Comparison of ENCODE assay signal across 7 mouse cellular contexts in genomic region chr11:69934169-69934568, GRCm38 (mm10). TPM values are rescaled to one million over a fixed set of nuclear protein-coding genes. Genes with fewer than 3 reads are reported as not detected.
DNase-seq lines count a peak whose midpoint lies in the region; ATAC-seq lines count a peak whose summit lies in the region.

No protein-coding gene starts in this region.

- H3K4me2 ChIP-seq in midbrain, embryonic 12.5 days (replicated peaks) = peak overlapping the region; percentile 37

- H3K9ac ChIP-seq in midbrain, embryonic 12.5 days (replicated peaks) = no peak overlapping the region

- H3K4me3 ChIP-seq in midbrain, embryonic 12.5 days = peak overlapping the region; percentile 17; the same call in 1 of the 2 replicates

- H3K27ac ChIP-seq in midbrain, embryonic 12.5 days (replicated peaks) = no peak overlapping the region

- 2% methylated on average over 18 of the region's 18 CpGs for WGBS in midbrain, embryonic 12.5 days

- no peaks in the 10 kb centered on the region for H3K9me3 ChIP-seq in midbrain, embryonic 12.5 days

- H3K4me1 ChIP-seq in midbrain, embryonic 12.5 days = peaks cover 21% of the 10 kb centered on the region

- peak; percentile 86 for DNase-seq in adipocyte (ENCODE audit: low spot score)
- DNase-seq in embryo, embryonic 10 days (ENCODE audit: low spot score) = peak; percentile 95
- DNase-seq in gastrocnemius, postnatal 14 days = peak; percentile 96
- peak; percentile 97 for DNase-seq in left cerebral cortex, postnatal 4 days
- DNase-seq in skeletal muscle tissue, adult 2 months (ENCODE audit: low read depth, low spot score) = peak; percentile 85

- peaks cover 56% of the 10 kb centered on the region for H3K27me3 ChIP-seq in midbrain, embryonic 12.5 days

- intact Hi-C loops in gastrocnemius, postnatal 14 days (cut with DNase I; ENCODE audit: low total_unique reads) = loop anchor here (10.0 kb wide), 1 partner anchor 71 kb away; the partner anchor contains the start of gene Dvl2
- intact Hi-C loops in left cerebral cortex, postnatal 4 days (cut with DNase I) = loop anchor here (5.0 to 10.0 kb wide), 2 partner anchors 51 to 278 kb away; partner anchors contain the start of genes Ctdnep1, Elp5 and Slc16a11

- ATAC-seq in inflammation-experienced regulatory T-cells, adult 6 months = peak; percentile 71
- peak; percentile 38; the same call in 1 of the 2 replicates for ATAC-seq in midbrain, embryonic 12.5 days (ENCODE audit: low FRiP score, low read depth)

- H3K36me3 ChIP-seq in midbrain, embryonic 12.5 days = no peaks in the 10 kb centered on the region

RNA-seq across cellular contexts. Expression of gene Ybx2, which starts 1.4 kb away (rescaled TPM):
- total RNA-seq in gastrocnemius, postnatal 14 days (2021) = 1 to 10 TPM; 2.1 to 4.3 TPM
- polyA plus RNA-seq in inflammation-experienced regulatory T-cells, adult 6 months (2017; shearing (Covaris generic)) = not detected
- total RNA-seq in left cerebral cortex, postnatal 4 days (2021) = 10 to 100 TPM; 16.1 to 23.5 TPM
- 5.0 and 5.6 TPM in 2 replicates for polyA plus RNA-seq in midbrain, embryonic 12.5 days (2016; fragmentation: Nextera tagmentation; extraction: Ambion mirVana)

RNA-seq across cellular contexts. Expression of gene Eif5a, which starts 12.4 kb away (rescaled TPM):
- total RNA-seq in gastrocnemius, postnatal 14 days (2021) = 100 to 1,000 TPM; 567 to 637 TPM
- polyA plus RNA-seq in inflammation-experienced regulatory T-cells, adult 6 months (2017; shearing (Covaris generic)) = 1,000 to 10,000 TPM; 1,103 to 1,192 (median 1,160) TPM
- 100 to 1,000 TPM; 539 to 555 TPM for total RNA-seq in left cerebral cortex, postnatal 4 days (2021)
- polyA plus RNA-seq in midbrain, embryonic 12.5 days (2016; fragmentation: Nextera tagmentation; extraction: Ambion mirVana) = 1,395 and 1,465 TPM in 2 replicates

RNA-seq across cellular contexts. Expression of gene Slc2a4, which starts 13.8 kb away (rescaled TPM):
- total RNA-seq in gastrocnemius, postnatal 14 days (2021) = 100 to 1,000 TPM; 158 to 236 TPM
- polyA plus RNA-seq in inflammation-experienced regulatory T-cells, adult 6 months (2017; shearing (Covaris generic)) = not detected
- 1 to 10 TPM; 1.7 to 3.2 TPM for total RNA-seq in left cerebral cortex, postnatal 4 days (2021)
- polyA plus RNA-seq in midbrain, embryonic 12.5 days (2016; fragmentation: Nextera tagmentation; extraction: Ambion mirVana) = 8.9 and 9.9 TPM in 2 replicates

RNA-seq across cellular contexts. Expression of gene Gps2, which starts 20.5 kb away (rescaled TPM):
- 10 to 100 TPM; 21.8 to 24.2 TPM for total RNA-seq in gastrocnemius, postnatal 14 days (2021)
- 100 to 1,000 TPM in 2 of 3 experiments, 10 to 100 TPM in 1; 91.9 to 128 (median 122) TPM for polyA plus RNA-seq in inflammation-experienced regulatory T-cells, adult 6 months (2017; shearing (Covaris generic))
- 10 to 100 TPM; 37.8 to 38.3 TPM for total RNA-seq in left cerebral cortex, postnatal 4 days (2021)
- 93.1 and 97.6 TPM in 2 replicates for polyA plus RNA-seq in midbrain, embryonic 12.5 days (2016; fragmentation: Nextera tagmentation; extraction: Ambion mirVana)

RNA-seq across cellular contexts. Expression of gene Cldn7, which starts 30.4 kb away (rescaled TPM):
- total RNA-seq in gastrocnemius, postnatal 14 days (2021) = under 1 TPM in 1 of 2 experiments, not detected in 1; 0.72 TPM
- 1 to 10 TPM in 1 of 3 experiments, not detected in 2; 1.1 TPM for polyA plus RNA-seq in inflammation-experienced regulatory T-cells, adult 6 months (2017; shearing (Covaris generic))
- not detected for total RNA-seq in left cerebral cortex, postnatal 4 days (2021)
- 2.9 and 3.7 TPM in 2 replicates for polyA plus RNA-seq in midbrain, embryonic 12.5 days (2016; fragmentation: Nextera tagmentation; extraction: Ambion mirVana)

Comparison
In these comparisons a context has a peak if more than half of its experiments do, and no peak if none do; other contexts are left out.
1. RNA of gene Slc2a4, which starts 13.8 kb away (total RNA-seq): 158 to 236 TPM in gastrocnemius, postnatal 14 days; 1.7 to 3.2 TPM in left cerebral cortex, postnatal 4 days; every median in the first group is over 10 times any median in the second.
2. Peak in every context shown above with its lines, with median percentiles within 50 percentile points of each other: DNase-seq.